Mouse (Mus musculus) limb, embryonic 10.5 days (tissue): ENCODE data around the gene 1700069L16Rik. TPM values are rescaled to one million over a fixed set of nuclear protein-coding genes. Genes with fewer than 3 reads are reported as not detected.

ENCODE experiments used
- DNase-seq: peaks from one replicate; pipeline ENCODE4 v3.0.0-alpha.2; 2017; ENCODE audit warnings: low spot score
- H3K27ac ChIP-seq: fragments of 300-500 bp; sonication (generic); 2 replicates; pipeline ENCODE4 v1.5.1; 2016; ENCODE audit warnings: mild to moderate bottlenecking
- H3K27me3 ChIP-seq: fragments of 300-500 bp; sonication (generic); 2 replicates; pipeline ENCODE4 v1.6.1; 2016; ENCODE audit warnings: low read depth, mild to moderate bottlenecking; ENCODE audit not compliant: poor library complexity, severe bottlenecking
- H3K36me3 ChIP-seq: fragments of 300-500 bp; sonication (generic); 2 replicates; pipeline ENCODE4 v1.6.1; 2016; ENCODE audit warnings: mild to moderate bottlenecking, moderate library complexity
- H3K4me1 ChIP-seq: fragments of 300-500 bp; sonication (generic); 2 replicates; pipeline ENCODE4 v1.6.1; 2016
- H3K4me3 ChIP-seq: fragments of 300-500 bp; sonication (generic); 2 replicates; pipeline ENCODE4 v1.5.1; 2016; ENCODE audit warnings: mild to moderate bottlenecking, moderate library complexity
- H3K9me3 ChIP-seq: fragments of 300-500 bp; sonication (generic); replicated peaks from 2 replicates; pipeline ENCODE4 v1.6.1; 2016; ENCODE audit warnings: mild to moderate bottlenecking
- WGBS: fragments of 180-500 bp; shearing (Covaris S2); methylation state at CpG from one replicate; pipeline ENCODE4 v1.1.7; 2016; 5-methylcytosine and 5-hydroxymethylcytosine counted together
- polyA plus RNA-seq: library from polyadenylated mRNA; unstranded; fragments of >200 nt; fragmentation: Nextera tagmentation; extraction: Ambion mirVana; gene quantifications from 2 replicates; pipeline ENCODE4 v1.2.1, GENCODE M21; 2016

The 1700069L16Rik gene
- polyA plus RNA-seq, 1 experiment from 2014 or later: not detected

- Histone ChIP-seq H3K36me3 (no peaks in the 10 kb centered on the region), H3K9me3 (no peaks in the 10 kb centered on the region), H3K4me3 (no peak overlapping the region), H3K27me3 (no peaks in the 10 kb centered on the region), H3K4me1 (no peaks in the 10 kb centered on the region), H3K27ac (no peak overlapping the region)
- no peak for DNase-seq
- WGBS: 91% methylated on average over 7 of the region's 7 CpGs
These were observed 52.1 kb downstream of the 1700069L16Rik start for GRCm38 (mm10) chr5:113672456-113672855.

DNA sequence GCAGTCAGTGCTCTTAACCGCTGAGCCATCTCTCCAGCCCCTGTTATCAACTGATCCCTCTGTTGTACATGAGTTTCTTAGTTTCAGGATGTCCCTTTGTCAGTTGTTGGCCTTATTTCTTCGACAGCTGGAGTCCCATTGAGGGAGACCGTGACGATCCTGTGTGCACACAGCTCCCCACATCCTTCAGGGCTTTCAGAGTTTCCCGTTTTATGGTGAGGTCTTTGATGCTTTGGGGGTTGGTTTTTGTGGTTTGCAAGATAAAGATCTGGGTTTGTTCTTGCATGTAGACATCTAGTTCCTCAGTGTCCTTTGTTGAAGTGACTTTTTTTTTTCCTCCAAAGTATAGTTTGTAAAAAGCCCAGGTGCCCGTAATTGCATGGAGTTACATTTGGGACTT, 54.0 kb downstream of the 1700069L16Rik start:
- H3K4me3 ChIP-seq: no peak overlapping the region
- H3K27ac ChIP-seq: no peak overlapping the region
- no peak for DNase-seq
- 83% methylated on average over 6 of the region's 6 CpGs for WGBS
- H3K4me1 ChIP-seq: no peaks in the 10 kb centered on the region
- H3K27me3 ChIP-seq: no peaks in the 10 kb centered on the region
- H3K9me3 ChIP-seq: no peaks in the 10 kb centered on the region
- no peaks in the 10 kb centered on the region for H3K36me3 ChIP-seq

DNA sequence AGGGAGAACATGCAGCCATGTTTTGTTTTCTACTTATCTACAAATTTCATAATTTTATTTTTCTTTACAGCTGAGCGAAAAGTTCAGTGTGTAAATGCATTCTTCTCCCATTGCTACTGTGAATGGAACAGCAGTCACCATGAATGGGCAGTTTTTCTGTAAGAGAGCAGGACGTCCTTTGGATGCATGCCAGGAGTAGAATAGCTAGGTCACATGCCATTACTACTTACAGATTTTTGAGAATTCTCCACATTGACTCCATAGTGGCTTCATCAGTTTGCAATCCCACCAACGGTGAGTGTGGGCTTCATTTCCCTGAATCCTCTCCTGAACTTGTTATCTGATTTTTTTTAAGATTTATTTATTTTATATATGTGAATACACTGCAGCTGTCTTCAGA, 54.5 kb downstream of the 1700069L16Rik start:
- H3K27me3 ChIP-seq: no peaks in the 10 kb centered on the region
- H3K4me3 ChIP-seq: no peak overlapping the region
- no peaks in the 10 kb centered on the region for H3K4me1 ChIP-seq
- WGBS: 82% methylated on average over 3 of the region's 3 CpGs
- no peak for DNase-seq
- H3K36me3 ChIP-seq: no peaks in the 10 kb centered on the region
- no peak overlapping the region for H3K27ac ChIP-seq
- H3K9me3 ChIP-seq: no peaks in the 10 kb centered on the region

DNA sequence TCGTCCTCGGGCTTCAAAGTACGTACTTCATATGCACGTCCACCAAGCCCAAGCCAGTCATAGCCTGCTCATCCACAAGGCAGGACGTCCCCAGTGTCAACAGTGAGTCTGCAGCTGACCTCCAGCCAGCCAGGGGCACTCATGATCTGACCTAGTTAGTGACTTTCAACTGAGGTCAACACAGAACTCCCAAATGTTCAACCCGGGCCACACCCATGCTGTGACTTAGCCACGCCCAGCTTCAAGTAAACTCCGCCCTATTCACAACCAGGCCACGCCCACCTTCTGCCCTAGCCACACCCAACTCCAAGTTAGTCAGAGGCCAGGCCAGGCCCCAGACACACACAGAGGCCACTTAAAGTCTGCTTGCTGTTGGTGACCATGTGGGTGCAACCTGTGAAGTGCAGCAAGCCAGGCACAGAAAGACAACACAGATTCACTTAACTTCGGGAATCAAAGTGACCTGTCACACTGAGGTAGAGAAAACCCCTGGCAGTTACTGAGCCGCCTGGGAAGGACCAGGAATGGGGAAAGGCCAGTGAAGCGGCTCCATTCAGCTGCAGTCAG, 59.9 kb downstream of the 1700069L16Rik start:
- H3K27ac ChIP-seq: no peak overlapping the region
- no peaks in the 10 kb centered on the region for H3K4me1 ChIP-seq
- DNase-seq: no peak
- no peaks in the 10 kb centered on the region for H3K36me3 ChIP-seq
- no peak overlapping the region for H3K4me3 ChIP-seq
- WGBS: 73% methylated on average over 12 of the region's 12 CpGs
- H3K9me3 ChIP-seq: no peaks in the 10 kb centered on the region
- H3K27me3 ChIP-seq: no peaks in the 10 kb centered on the region

DNA sequence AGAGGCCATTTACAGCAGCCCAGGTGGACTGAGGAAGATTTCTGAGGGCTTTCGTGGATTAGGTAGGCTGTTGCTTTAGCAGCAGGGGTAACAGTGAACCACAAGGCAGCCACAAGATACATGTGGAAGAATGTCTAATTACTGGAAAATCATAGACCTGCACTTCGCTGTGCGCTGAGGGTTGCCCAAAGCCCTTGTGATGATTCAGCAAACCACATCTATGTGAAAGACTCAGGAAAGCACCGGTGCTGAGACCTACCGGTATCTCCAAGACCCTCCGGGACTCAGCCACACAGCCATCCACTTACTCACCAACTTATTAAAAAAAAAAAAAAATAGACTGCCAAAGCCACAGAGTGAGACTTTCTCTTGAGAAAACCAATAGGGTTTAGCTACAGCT, 60.4 kb downstream of the 1700069L16Rik start:
- no peaks in the 10 kb centered on the region for H3K27me3 ChIP-seq
- no peak overlapping the region for H3K4me3 ChIP-seq
- no peaks in the 10 kb centered on the region for H3K9me3 ChIP-seq
- 93% methylated on average over 6 of the region's 6 CpGs for WGBS
- no peak for DNase-seq
- no peak overlapping the region for H3K27ac ChIP-seq
- H3K4me1 ChIP-seq: no peaks in the 10 kb centered on the region
- no peaks in the 10 kb centered on the region for H3K36me3 ChIP-seq

DNA sequence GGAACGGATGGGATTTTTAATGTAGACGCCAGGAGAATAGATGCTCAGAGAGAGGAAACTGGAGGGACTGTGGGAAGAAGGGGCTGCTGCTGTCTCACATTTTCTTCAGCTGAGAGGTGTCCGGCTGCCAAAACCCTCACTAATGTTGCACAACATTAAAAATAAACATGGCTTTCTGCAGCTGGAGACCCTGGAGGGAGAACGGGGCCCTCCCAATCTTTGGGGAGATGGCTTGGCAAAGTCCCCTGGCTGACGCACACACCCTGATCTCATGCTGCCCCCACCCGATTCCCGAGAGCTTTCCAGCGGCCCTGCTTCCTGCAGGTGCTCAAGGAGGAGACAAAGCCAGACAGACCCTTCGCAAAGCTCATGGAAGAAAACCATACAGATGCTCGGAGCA, 63.7 kb downstream of the 1700069L16Rik start:
- DNase-seq: no peak
- 84% methylated on average over 10 of the region's 10 CpGs for WGBS

GRCm38 (mm10) chr5:113654821-113655220, 69.8 kb downstream of the 1700069L16Rik start:
- Histone ChIP-seq H3K4me1 (peaks cover 29% of the 10 kb centered on the region), H3K27me3 (peaks cover 13% of the 10 kb centered on the region), H3K36me3 (no peaks in the 10 kb centered on the region), H3K4me3 (no peak overlapping the region), H3K27ac (no peak overlapping the region), H3K9me3 (no peaks in the 10 kb centered on the region)
- no peak for DNase-seq
- 83% methylated on average over 12 of the region's 12 CpGs for WGBS

More for the DNA sequence above, 63.7 kb downstream of the 1700069L16Rik start:
- H3K27ac ChIP-seq: peak overlapping the region; percentile 25; the same call in 1 of the 2 replicates
- H3K4me3 ChIP-seq: no peak overlapping the region
- H3K27me3 ChIP-seq: no peaks in the 10 kb centered on the region
- H3K36me3 ChIP-seq: no peaks in the 10 kb centered on the region
- H3K9me3 ChIP-seq: no peaks in the 10 kb centered on the region
- no peaks in the 10 kb centered on the region for H3K4me1 ChIP-seq

DNA sequence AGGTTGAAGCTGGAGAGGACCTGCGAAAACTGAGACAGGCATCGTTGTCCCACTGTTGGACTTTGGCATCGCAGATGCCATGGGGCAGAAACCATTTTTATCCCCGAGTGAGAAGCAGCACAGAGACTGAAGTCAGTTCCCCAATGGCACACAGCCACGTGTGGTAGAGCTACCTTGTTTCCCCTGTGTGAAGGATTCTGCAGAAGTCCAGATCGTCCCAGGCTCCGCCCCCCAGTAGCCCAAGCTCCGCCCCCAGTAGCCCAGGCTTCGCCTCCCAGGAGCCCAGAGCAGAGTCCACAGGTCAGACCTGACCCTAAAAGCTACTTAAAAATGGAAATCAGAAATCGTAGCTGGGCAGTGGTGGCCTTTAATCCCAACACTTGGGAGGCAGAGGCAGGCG, 70.4 kb downstream of the 1700069L16Rik start:
- Histone ChIP-seq H3K27ac (no peak overlapping the region), H3K4me1 (peaks cover 33% of the 10 kb centered on the region), H3K27me3 (peaks cover 13% of the 10 kb centered on the region), H3K9me3 (no peaks in the 10 kb centered on the region), H3K36me3 (no peaks in the 10 kb centered on the region), H3K4me3 (no peak overlapping the region)
- DNase-seq: no peak
- WGBS: 81% methylated on average over 11 of the region's 11 CpGs

DNA sequence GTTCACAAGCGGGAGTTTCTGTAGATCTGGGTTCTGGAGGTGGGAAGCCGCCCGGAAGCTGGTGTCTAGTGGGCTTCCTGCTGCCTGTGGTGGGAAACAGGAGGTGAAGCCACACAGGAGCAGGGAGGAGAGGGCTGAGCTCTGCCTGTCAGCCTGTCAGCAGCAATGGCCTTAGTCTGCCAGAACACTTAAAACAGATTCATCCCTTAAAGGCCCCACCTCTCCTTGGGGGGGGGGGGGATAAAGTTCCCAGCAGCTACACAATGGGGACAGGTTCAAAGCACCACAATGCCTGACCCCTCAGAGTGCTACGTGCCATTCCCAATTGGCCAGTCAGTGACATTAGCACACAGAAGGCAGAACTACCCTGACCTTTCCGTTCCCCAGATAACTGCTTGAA, 72.4 kb downstream of the 1700069L16Rik start:
- H3K4me1 ChIP-seq: peaks cover 41% of the 10 kb centered on the region
- H3K9me3 ChIP-seq: no peaks in the 10 kb centered on the region
- H3K27ac ChIP-seq: peak overlapping the region; percentile 44; the same call in 1 of the 2 replicates
- no peak overlapping the region for H3K4me3 ChIP-seq
- peaks cover 19% of the 10 kb centered on the region for H3K27me3 ChIP-seq
- DNase-seq: no peak
- WGBS: 30% methylated on average over 5 of the region's 5 CpGs
- no peaks in the 10 kb centered on the region for H3K36me3 ChIP-seq

GRCm38 (mm10) chr5:113650035-113650865, 74.3 kb downstream of the 1700069L16Rik start, which contains the start of gene Cmklr1:
Gene Cmklr1, minus strand, starts transcription at chr5:113650426.
- Histone ChIP-seq H3K4me1 (peaks cover 41% of the 10 kb centered on the region), H3K27me3 (peaks cover 19% of the 10 kb centered on the region), H3K4me3 (peak within 1 kb of the TSS; percentile 43), H3K27ac (peak within 1 kb of the TSS; percentile 80), H3K9me3 (no peaks in the 10 kb centered on the region), H3K36me3 (no peaks in the 10 kb centered on the region)
- DNase-seq: peak; percentile 56
- 10% methylated on average over 30 of the region's 30 CpGs for WGBS

DNA sequence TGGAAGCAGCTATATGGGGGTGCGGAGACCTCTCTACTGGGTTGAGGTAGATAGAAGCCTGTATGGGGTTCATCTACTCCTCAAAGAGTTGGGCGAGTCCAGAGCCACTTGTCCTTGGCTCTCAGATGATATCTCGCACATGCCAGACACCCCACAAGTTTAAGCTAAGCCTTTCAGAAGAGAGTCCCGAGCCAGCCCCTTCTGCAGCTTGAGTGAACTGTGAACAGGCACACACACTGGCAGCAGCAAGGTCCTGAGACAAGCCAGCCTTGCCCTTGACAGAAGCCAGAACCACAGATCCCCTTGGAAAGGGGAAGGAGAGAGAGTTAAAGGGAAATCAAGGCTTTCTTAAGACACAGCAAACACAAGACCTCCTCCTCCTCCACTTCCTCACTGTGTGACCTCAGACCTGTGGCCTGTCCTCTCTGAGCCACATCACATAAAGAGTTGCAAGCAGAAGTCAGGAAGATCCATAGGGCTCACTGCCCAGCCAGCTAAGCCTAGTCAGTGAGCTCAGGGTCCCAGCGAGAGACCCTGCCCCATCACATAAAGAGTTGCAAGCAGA, 75.8 kb downstream of the 1700069L16Rik start:
- whole genome bisulfite sequencing: 85% methylated on average over 5 of the region's 5 CpGs
- H3K9me3 ChIP-seq: no peaks in the 10 kb centered on the region
- peaks cover 25% of the 10 kb centered on the region for H3K27me3 ChIP-seq
- H3K27ac ChIP-seq: peak overlapping the region; percentile 53
- peaks cover 46% of the 10 kb centered on the region for H3K4me1 ChIP-seq
- H3K4me3 ChIP-seq: no peak overlapping the region
- no peak for DNase-seq
- H3K36me3 ChIP-seq: no peaks in the 10 kb centered on the region

GRCm38 (mm10) chr5:113647141-113647540, 77.4 kb downstream of the 1700069L16Rik start:
- Histone ChIP-seq H3K36me3 (no peaks in the 10 kb centered on the region), H3K27me3 (peaks cover 25% of the 10 kb centered on the region), H3K4me1 (peaks cover 52% of the 10 kb centered on the region), H3K9me3 (no peaks in the 10 kb centered on the region), H3K27ac (no peak overlapping the region), H3K4me3 (no peak overlapping the region)
- 94% methylated on average over 8 of the region's 8 CpGs for WGBS
- no peak for DNase-seq

DNA sequence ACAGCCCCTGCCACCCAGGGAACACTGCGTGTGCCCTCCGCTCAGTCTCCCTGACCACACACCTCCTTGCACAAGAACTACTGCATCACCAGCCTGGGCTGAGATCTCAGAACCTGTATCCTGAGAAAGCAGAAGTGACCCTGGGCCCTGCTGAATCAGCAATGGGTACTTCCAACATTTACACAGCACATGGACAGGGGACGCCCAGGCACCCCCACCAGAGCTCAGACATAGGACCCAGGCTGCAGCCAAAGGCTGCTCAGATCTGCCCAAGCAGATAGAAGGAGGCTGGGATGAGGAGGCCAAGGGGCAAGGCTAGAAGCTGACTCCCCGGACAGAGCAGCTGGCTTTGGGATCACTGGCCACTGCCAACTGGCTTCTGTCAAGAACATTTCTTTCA, 80.1 kb downstream of the 1700069L16Rik start:
- DNase-seq: no peak
- Histone ChIP-seq H3K9me3 (no peaks in the 10 kb centered on the region), H3K4me3 (no peak overlapping the region), H3K27me3 (peaks cover 12% of the 10 kb centered on the region), H3K4me1 (peaks cover 46% of the 10 kb centered on the region), H3K36me3 (no peaks in the 10 kb centered on the region), H3K27ac (0 out of 2 replicates have a peak overlapping the region, but pooled peaks have one; percentile 3)
- 87% methylated on average over 4 of the region's 4 CpGs for WGBS
